In the genomic region with DNA sequence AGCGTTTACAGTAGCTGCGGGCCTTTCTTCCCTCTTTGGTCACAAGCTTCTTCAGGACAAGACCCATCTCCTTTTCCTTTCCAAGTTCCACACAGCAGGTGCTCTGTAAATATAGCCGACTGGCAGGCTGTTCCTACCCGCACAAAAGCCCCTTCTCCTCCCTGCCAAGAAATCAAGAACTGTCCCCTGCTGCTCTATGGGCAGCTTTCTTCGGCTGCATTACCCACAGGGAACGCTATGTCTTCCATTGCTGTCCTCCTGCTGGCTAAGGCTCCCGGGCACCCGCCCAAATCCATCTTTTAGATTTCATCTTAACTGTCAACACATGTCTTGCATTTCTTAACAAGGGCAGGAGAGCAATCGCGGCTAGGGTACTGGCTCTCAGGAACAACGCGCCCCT, we compare ENCODE assay signal across 10 mouse cellular contexts. TPM values are rescaled to one million over a fixed set of nuclear protein-coding genes. Genes with fewer than 3 reads are reported as not detected.
A peak's percentile ranks its signal among the peaks of the same experiment; 100 is the strongest.
DNase-seq lines count a peak whose midpoint lies in the region; ATAC-seq lines count a peak whose summit lies in the region.
"Had no signal": no experiment of that assay in that cellular context is flagged by ENCODE, and none has a peak within 500 bp of the region (broad histone marks: within the 10 kb centered on the region; RNA-seq: fewer than 3 reads in every experiment).

No protein-coding gene starts in this region.

- H3K4me3 ChIP-seq in forebrain, embryonic 14.5 days (ENCODE audit: low read depth, low read length): no peak overlapping the region
- no peak overlapping the region for H3K4me3 ChIP-seq in forebrain, embryonic 10.5 days
- H3K4me3 ChIP-seq in liver, embryonic 12.5 days: no peak overlapping the region

- WGBS in forebrain, embryonic 14.5 days: 52% methylated on average over 12 of the region's 12 CpGs
- WGBS in forebrain, embryonic 10.5 days: 77% methylated on average over 12 of the region's 12 CpGs
- 71% methylated on average over 12 of the region's 12 CpGs for WGBS in liver, embryonic 12.5 days (ENCODE audit: insufficient replicate concordance)

- ATAC-seq in forebrain, embryonic 14.5 days: peak; percentile 63; the same call in 1 of the 2 replicates
- no peak for ATAC-seq in monocyte, adult 5-6 weeks (replicated peaks; ENCODE audit: insufficient number of reproducible peaks, low FRiP score, low TSS enrichment, poor library complexity, severe bottlenecking)
- ATAC-seq in liver, embryonic 12.5 days: no peak

- H3K27ac ChIP-seq in forebrain, embryonic 14.5 days (ENCODE audit: low read depth, low read length): no peak overlapping the region; the same call in 1 of the 2 replicates
- H3K27ac ChIP-seq in forebrain, embryonic 10.5 days: no peak overlapping the region
- H3K27ac ChIP-seq in liver, embryonic 12.5 days: no peak overlapping the region
- H3K27ac ChIP-seq: macrophage had no signal

- H3K27me3 ChIP-seq in forebrain, embryonic 14.5 days (replicated peaks; ENCODE audit: control insufficient read depth, insufficient read depth, low read length): no peaks in the 10 kb centered on the region
- no peaks in the 10 kb centered on the region for H3K27me3 ChIP-seq in forebrain, embryonic 10.5 days (ENCODE audit: poor library complexity, severe bottlenecking)
- no peaks in the 10 kb centered on the region for H3K27me3 ChIP-seq in liver, embryonic 12.5 days (replicated peaks)

- H3K36me3 ChIP-seq in forebrain, embryonic 14.5 days (ENCODE audit: control insufficient read depth, insufficient read depth, low read length): no peaks in the 10 kb centered on the region
- no peaks in the 10 kb centered on the region for H3K36me3 ChIP-seq in forebrain, embryonic 10.5 days (replicated peaks)
- no peaks in the 10 kb centered on the region for H3K36me3 ChIP-seq in liver, embryonic 12.5 days

- no peak overlapping the region for H3K9ac ChIP-seq in forebrain, embryonic 14.5 days (ENCODE audit: low read length)
- H3K9ac ChIP-seq in liver, embryonic 12.5 days: no peak overlapping the region

- H3K4me1 ChIP-seq in forebrain, embryonic 14.5 days (ENCODE audit: control insufficient read depth, insufficient read depth, low read length): no peaks in the 10 kb centered on the region
- 0 out of 2 replicates have a peak, but pooled peaks cover 2% of the 10 kb centered on the region for H3K4me1 ChIP-seq in forebrain, embryonic 10.5 days
- H3K4me1 ChIP-seq in liver, embryonic 12.5 days: no peaks in the 10 kb centered on the region

- H3K9me3 ChIP-seq in forebrain, embryonic 14.5 days (replicated peaks; ENCODE audit: control insufficient read depth, low read length): no peaks in the 10 kb centered on the region
- H3K9me3 ChIP-seq in forebrain, embryonic 10.5 days: no peaks in the 10 kb centered on the region
- no peaks in the 10 kb centered on the region for H3K9me3 ChIP-seq in liver, embryonic 12.5 days (replicated peaks)

- no peak overlapping the region for H3K4me2 ChIP-seq in forebrain, embryonic 14.5 days (ENCODE audit: low read length)
- H3K4me2 ChIP-seq in liver, embryonic 12.5 days: no peak overlapping the region

- DNase-seq in forebrain, embryonic 14.5 days (ENCODE audit: low spot score): peak; percentile 49
- DNase-seq in forebrain, embryonic 10.5 days (ENCODE audit: extremely low spot score, low spot score): no peak
- DNase-seq in right cerebral cortex, adult 18-20 months: peak; percentile 21
- no peak for DNase-seq in right cerebral cortex, postnatal 25 days
- DNase-seq in heart, postnatal 4 days: peak; percentile 15
- DNase-seq in neural tube, embryonic 10.5 days (ENCODE audit: extremely low spot score, low spot score): no peak

RNA-seq across cellular contexts. Expression of a gene that starts 13.9 kb away (rescaled TPM):
- 0.52 and 1.4 TPM in 2 replicates for polyA plus RNA-seq in forebrain, embryonic 14.5 days (2014; fragmentation: Nextera tagmentation; extraction: Ambion mirVana)
- polyA plus RNA-seq in forebrain, embryonic 10.5 days (2016; fragmentation: Nextera tagmentation; extraction: Ambion mirVana): 0.14 and 0.17 TPM in 2 replicates
- total RNA-seq in heart, postnatal 4 days (2021): 1 to 10 TPM in 1 of 2 experiments, under 1 TPM in 1; 0.83 to 4.1 TPM
- not detected in 3 replicates for total RNA-seq in monocyte, adult 5-6 weeks (2017)
- 0.46 and 0.48 TPM in 2 replicates for polyA plus RNA-seq in liver, embryonic 12.5 days (2016; fragmentation: Nextera tagmentation; extraction: Ambion mirVana)
- total RNA-seq: hematopoietic stem cell, adult 5-6 weeks had no signal
- polyA plus RNA-seq: macrophage had no signal

Comparison
In these comparisons a context has a peak if more than half of its experiments do, and no peak if none do; other contexts are left out.
1. DNase-seq: peak in forebrain, embryonic 14.5 days (single experiment), right cerebral cortex, adult 18-20 months (single experiment) and heart, postnatal 4 days (single experiment); none in forebrain, embryonic 10.5 days (single experiment), right cerebral cortex, postnatal 25 days (single experiment) and neural tube, embryonic 10.5 days (single experiment).